Mouse (Mus musculus): ENCODE data around the gene Sema4d. TPM values are rescaled to one million over a fixed set of nuclear protein-coding genes. Genes with fewer than 3 reads are reported as not detected.
"Not testable (repeated sequence)": the region's sequence is repeated elsewhere in the genome, so short reads cannot be mapped to it uniquely, and the experiment has no call there.

Gene Sema4d
- 100 to 1,000 TPM; 125 to 130 TPM for total RNA-seq (2021)
- long read RNA-seq, experiment 1, full-length matches to known transcripts: 3 of 216 reads
- long read RNA-seq, experiment 1, partial matches to known transcripts: 41 of 216 reads
- long read RNA-seq, experiment 1, other reads (novel, unspliced or antisense): 172 of 216 reads
- long read RNA-seq, experiment 2, full-length matches to known transcripts: 4 of 159 reads
- long read RNA-seq, experiment 2, partial matches to known transcripts: 31 of 159 reads
- long read RNA-seq, experiment 2, other reads (novel, unspliced or antisense): 124 of 159 reads

GRCm38 (mm10) chr13:51793425-51793891 is at the start of gene Sema4d:
Sema4d (minus strand) TSS chr13:51793747.
- peak; percentile 54 for DNase-seq

- no peak for DNase-seq
Observed at GRCm38 (mm10) chr13:51843298-51843697, 49.8 kb upstream of the Sema4d start.

- no peak for DNase-seq
Observed at GRCm38 (mm10) chr13:51842773-51843172, 49.2 kb upstream of the Sema4d start.

GRCm38 (mm10) chr13:51842191-51842590 is 48.6 kb upstream of the Sema4d start:
- DNase-seq: no peak

- DNase-seq: no peak
Observed at GRCm38 (mm10) chr13:51841541-51842115, 48.1 kb upstream of the Sema4d start.

GRCm38 (mm10) chr13:51840702-51841101 is 47.2 kb upstream of the Sema4d start:
- no peak for DNase-seq

- DNase-seq: no peak
Observed at GRCm38 (mm10) chr13:51839250-51840026, 45.9 kb upstream of the Sema4d start.

- no peak for DNase-seq
Observed at GRCm38 (mm10) chr13:51837402-51837801, 43.9 kb upstream of the Sema4d start.

- not testable (repeated sequence) for DNase-seq
Observed at GRCm38 (mm10) chr13:51835208-51835607, 41.7 kb upstream of the Sema4d start.

GRCm38 (mm10) chr13:51834520-51834919 is 41.0 kb upstream of the Sema4d start:
- DNase-seq: no peak

- not testable (repeated sequence) for DNase-seq
Observed at GRCm38 (mm10) chr13:51834024-51834423, 40.5 kb upstream of the Sema4d start.

GRCm38 (mm10) chr13:51833611-51834010 is 40.1 kb upstream of the Sema4d start:
- DNase-seq: no peak

GRCm38 (mm10) chr13:51832491-51832890 is 38.9 kb upstream of the Sema4d start:
- no peak for DNase-seq

- no peak for DNase-seq
Observed at GRCm38 (mm10) chr13:51830744-51831450, 37.4 kb upstream of the Sema4d start.

GRCm38 (mm10) chr13:51823822-51824495 is 30.4 kb upstream of the Sema4d start:
- DNase-seq: no peak

GRCm38 (mm10) chr13:51821988-51822387 is 28.4 kb upstream of the Sema4d start:
- DNase-seq: no peak

- DNase-seq: no peak
Observed at GRCm38 (mm10) chr13:51819351-51819750, 25.8 kb upstream of the Sema4d start.

GRCm38 (mm10) chr13:51818944-51819326 is 25.4 kb upstream of the Sema4d start:
- no peak for DNase-seq

GRCm38 (mm10) chr13:51818170-51818943 is 24.8 kb upstream of the Sema4d start:
- no peak for DNase-seq

GRCm38 (mm10) chr13:51816559-51817041 is 23.1 kb upstream of the Sema4d start:
- DNase-seq: peak; percentile 18

Data from gastrocnemius, postnatal 10 days (tissue).